Mouse (Mus musculus) liver, adult 2 months (tissue): ENCODE measurements around the gene Selplg.

Experiments used
- CTCF ChIP-seq: fragments of 200-500 bp; IDR thresholded peaks from 2 replicates; pipeline ENCODE4 v1.5.1; 2011; ENCODE audit warnings: low read depth, low read length, control low read depth
- POLR2A ChIP-seq: fragments of 200-500 bp; IDR thresholded peaks from 2 replicates; pipeline ENCODE4 v1.6.1; 2011; ENCODE audit warnings: low read length, control low read depth; ENCODE audit not compliant: insufficient read depth; ENCODE audit errors: extremely low read depth

- TF ChIP-seq CTCF = no peak
- TF ChIP-seq POLR2A = no peak
These were observed 15.2 kb upstream of the Selplg start for GRCm38 (mm10) chr5:113847636-113848035.
